Mouse (Mus musculus) gastrocnemius, adult 8-10 months (tissue): ENCODE results near the gene Dlgap4. TPM values are rescaled to one million over a fixed set of nuclear protein-coding genes. Genes with fewer than 3 reads are reported as not detected.

Experiments
- DNase-seq, 2 experiments: peaks; one replicate each; pipeline ENCODE4 v3.0.0; 2022; ENCODE audit warnings: low spot score in 2 of 2
- total RNA-seq, 4 experiments: library from RNA; stranded (reverse); gene quantifications; 2 replicates each; pipeline ENCODE4 v1.2.4; 2022

Gene Dlgap4
- total RNA-seq, 4 experiments from 2014 or later: 39.2 to 51.0 (median 49.6) TPM

- no peak for DNase-seq
Measured at GRCm38 (mm10) chr2:156658221-156658620, 44.7 kb downstream of the Dlgap4 start.

- DNase-seq: no peak
Measured at GRCm38 (mm10) chr2:156658751-156659150, 45.2 kb downstream of the Dlgap4 start.

GRCm38 (mm10) chr2:156659981-156660380 lies 46.5 kb downstream of the Dlgap4 start:
- no peak for DNase-seq

GRCm38 (mm10) chr2:156663162-156663561 lies 49.7 kb downstream of the Dlgap4 start:
- DNase-seq: no peak

- no peak for DNase-seq
Measured at GRCm38 (mm10) chr2:156664407-156664806, 50.9 kb downstream of the Dlgap4 start.

- DNase-seq: no peak
Measured at GRCm38 (mm10) chr2:156664993-156665518, 51.6 kb downstream of the Dlgap4 start.

GRCm38 (mm10) chr2:156665620-156666196 lies 52.2 kb downstream of the Dlgap4 start:
- no peak for DNase-seq

- no peak for DNase-seq
Measured at GRCm38 (mm10) chr2:156666231-156666630, 52.7 kb downstream of the Dlgap4 start.

- no peak for DNase-seq
Measured at GRCm38 (mm10) chr2:156667290-156667689, 53.8 kb downstream of the Dlgap4 start.

GRCm38 (mm10) chr2:156668625-156669024 lies 55.1 kb downstream of the Dlgap4 start:
- DNase-seq: no peak

- no peak for DNase-seq
Measured at GRCm38 (mm10) chr2:156673307-156673706, 59.8 kb downstream of the Dlgap4 start.

- no peak for DNase-seq
Measured at GRCm38 (mm10) chr2:156673881-156674669, 60.6 kb downstream of the Dlgap4 start.

GRCm38 (mm10) chr2:156676885-156677284 lies 63.4 kb downstream of the Dlgap4 start:
- DNase-seq: no peak

GRCm38 (mm10) chr2:156678112-156678511 lies 64.6 kb downstream of the Dlgap4 start:
- no peak for DNase-seq

- DNase-seq: no peak
Measured at GRCm38 (mm10) chr2:156682965-156683364, 69.5 kb downstream of the Dlgap4 start.

- DNase-seq: no peak
Measured at GRCm38 (mm10) chr2:156685999-156686398, 72.5 kb downstream of the Dlgap4 start.

GRCm38 (mm10) chr2:156686754-156687153 lies 73.2 kb downstream of the Dlgap4 start:
- no peak for DNase-seq

GRCm38 (mm10) chr2:156688604-156689003 lies 75.1 kb downstream of the Dlgap4 start:
- no peak for DNase-seq

GRCm38 (mm10) chr2:156690833-156691232 lies 77.3 kb downstream of the Dlgap4 start:
- DNase-seq: no peak

GRCm38 (mm10) chr2:156691746-156692145 lies 78.2 kb downstream of the Dlgap4 start:
- DNase-seq: no peak

- no peak for DNase-seq
Measured at GRCm38 (mm10) chr2:156693241-156693807, 79.8 kb downstream of the Dlgap4 start.

- no peak for DNase-seq
Measured at GRCm38 (mm10) chr2:156697261-156697660, 83.8 kb downstream of the Dlgap4 start.
